In genomic region chr3:99738093-99738803, GRCm38 (mm10) we compare ENCODE assay signal across 21 mouse cellular contexts.
DNase-seq lines count a peak whose midpoint lies in the region; ATAC-seq lines count a peak whose summit lies in the region.
"Had no signal": no experiment of that assay in that cellular context is flagged by ENCODE, and none has a peak within 500 bp of the region (broad histone marks: within the 10 kb centered on the region; RNA-seq: fewer than 3 reads in every experiment).

No protein-coding gene starts in this region.

- H3K27me3 ChIP-seq in heart, embryonic 10.5 days (ENCODE audit: insufficient read depth, poor library complexity, severe bottlenecking): no peaks in the 10 kb centered on the region
- no peaks in the 10 kb centered on the region for H3K27me3 ChIP-seq in heart, embryonic 13.5 days (replicated peaks)
- H3K27me3 ChIP-seq: hindbrain, embryonic 12.5 days; limb, embryonic 12.5 days; midbrain, embryonic 12.5 days; neural tube, embryonic 15.5 days had no signal

- 58% methylated on average over 3 of the region's 3 CpGs for WGBS in heart, embryonic 10.5 days
- 51% methylated on average over 3 of the region's 3 CpGs for WGBS in heart, embryonic 13.5 days

- H3K4me3 ChIP-seq in heart, embryonic 10.5 days: no peak overlapping the region
- no peak overlapping the region for H3K4me3 ChIP-seq in heart, embryonic 13.5 days
- H3K4me3 ChIP-seq: erythroblast, embryonic 14.5 days; hindbrain, embryonic 12.5 days; layer of hippocampus, adult 2 months; limb, embryonic 12.5 days; midbrain, embryonic 12.5 days; myocyte; neural tube, embryonic 15.5 days had no signal

- no peak overlapping the region for H3K9ac ChIP-seq in heart, embryonic 13.5 days
- H3K9ac ChIP-seq: hindbrain, embryonic 12.5 days; limb, embryonic 12.5 days; liver, embryonic 14.5 days; midbrain, embryonic 12.5 days; neural tube, embryonic 15.5 days had no signal

- no peak overlapping the region for H3K27ac ChIP-seq in heart, embryonic 10.5 days
- peak overlapping the region; percentile 58 for H3K27ac ChIP-seq in heart, embryonic 13.5 days (replicated peaks)
- H3K27ac ChIP-seq: hindbrain, embryonic 12.5 days; layer of hippocampus, adult 2 months; limb, embryonic 12.5 days; liver, embryonic 14.5 days; midbrain, embryonic 12.5 days; neural tube, embryonic 15.5 days had no signal

- no peaks in the 10 kb centered on the region for H3K36me3 ChIP-seq in heart, embryonic 10.5 days
- no peaks in the 10 kb centered on the region for H3K36me3 ChIP-seq in heart, embryonic 13.5 days
- H3K36me3 ChIP-seq: hindbrain, embryonic 12.5 days; limb, embryonic 12.5 days; midbrain, embryonic 12.5 days; neural tube, embryonic 15.5 days had no signal

- H3K4me2 ChIP-seq in heart, embryonic 13.5 days: no peak overlapping the region
- H3K4me2 ChIP-seq: hindbrain, embryonic 12.5 days; limb, embryonic 12.5 days; midbrain, embryonic 12.5 days; neural tube, embryonic 15.5 days had no signal

- H3K9me3 ChIP-seq in heart, embryonic 10.5 days: no peaks in the 10 kb centered on the region
- H3K9me3 ChIP-seq in heart, embryonic 13.5 days: no peaks in the 10 kb centered on the region
- H3K9me3 ChIP-seq: hindbrain, embryonic 12.5 days; limb, embryonic 12.5 days; midbrain, embryonic 12.5 days; neural tube, embryonic 15.5 days had no signal

- peak; percentile 91 for DNase-seq in heart, adult 11 months
- no peak for DNase-seq in heart, embryonic 10.5 days (ENCODE audit: low spot score)
- peak; percentile 49 to 66 for DNase-seq in gastrocnemius, adult 8-10 months (ENCODE audit: low spot score in 2 of 2)
- DNase-seq in spleen, postnatal 4 days (ENCODE audit: low spot score in 2 of 2): no peak
- no peak for DNase-seq in frontal cortex, postnatal 36 days (ENCODE audit: low spot score in 2 of 2)
- DNase-seq: cerebellum, adult 11 months; cerebellum, postnatal 25 days; kidney, postnatal 10 days; right cerebral cortex, postnatal 25 days; thymus, postnatal 25 days had no signal

- ATAC-seq in heart, embryonic 13.5 days (ENCODE audit: extremely low read depth, insufficient number of reproducible peaks, low FRiP score, low TSS enrichment): no peak
- no peak for ATAC-seq in erythroblast, adult 5-6 weeks (replicated peaks; ENCODE audit: low FRiP score, poor library complexity, severe bottlenecking)
- ATAC-seq: forebrain, embryonic 16.5 days had no signal

- H3K4me1 ChIP-seq in heart, embryonic 10.5 days: peaks cover 7% of the 10 kb centered on the region; the same call in 1 of the 2 replicates
- peaks cover 13% of the 10 kb centered on the region for H3K4me1 ChIP-seq in heart, embryonic 13.5 days
- H3K4me1 ChIP-seq: hindbrain, embryonic 12.5 days; midbrain, embryonic 12.5 days; neural tube, embryonic 15.5 days had no signal

Comparison
In these comparisons a context has a peak if more than half of its experiments do, and no peak if none do; other contexts are left out.
1. DNase-seq: peak in heart, adult 11 months (single experiment) and gastrocnemius, adult 8-10 months (2 of 2); none in heart, embryonic 10.5 days (single experiment), spleen, postnatal 4 days (0 of 2) and frontal cortex, postnatal 36 days (0 of 2).